Mouse (Mus musculus): ENCODE results near the gene 4930519P11Rik. TPM values are rescaled to one million over a fixed set of nuclear protein-coding genes. Genes with fewer than 3 reads are reported as not detected.

4930519P11Rik gene
- total RNA-seq (2014; fragmentation: Nextera tagmentation) (not detected in 2 replicates), total RNA-seq (2017) (not detected in 2 replicates)

- ATAC-seq (replicated peaks; ENCODE audit: low FRiP score, low TSS enrichment, poor library complexity, severe bottlenecking), result peak; percentile 69
Observed at GRCm38 (mm10) chr2:154613118-154614115, at the start of gene 4930519P11Rik, which contains the start of gene Zfp341. TSS of gene 4930519P11Rik (minus strand) at chr2:154613437. TSS of gene Zfp341 (plus strand) at chr2:154613297.

GRCm38 (mm10) chr2:154659531-154660074, 46.4 kb upstream of the 4930519P11Rik start:
- ATAC-seq (replicated peaks; ENCODE audit: low FRiP score, low TSS enrichment, poor library complexity, severe bottlenecking), result no peak

- no peak for ATAC-seq (replicated peaks; ENCODE audit: low FRiP score, low TSS enrichment, poor library complexity, severe bottlenecking)
Observed at GRCm38 (mm10) chr2:154659070-154659469, 45.8 kb upstream of the 4930519P11Rik start.

- ATAC-seq (replicated peaks; ENCODE audit: low FRiP score, low TSS enrichment, poor library complexity, severe bottlenecking), result peak; percentile 51
Observed at GRCm38 (mm10) chr2:154657486-154658237, 44.4 kb upstream of the 4930519P11Rik start.

- peak; percentile 96 for ATAC-seq (replicated peaks; ENCODE audit: low FRiP score, low TSS enrichment, poor library complexity, severe bottlenecking)
Observed at GRCm38 (mm10) chr2:154656710-154657485, 43.7 kb upstream of the 4930519P11Rik start.

- no peak for ATAC-seq (replicated peaks; ENCODE audit: low FRiP score, low TSS enrichment, poor library complexity, severe bottlenecking)
Observed at GRCm38 (mm10) chr2:154655878-154656414, 42.7 kb upstream of the 4930519P11Rik start.

- ATAC-seq (replicated peaks; ENCODE audit: low FRiP score, low TSS enrichment, poor library complexity, severe bottlenecking), result no peak
Observed at GRCm38 (mm10) chr2:154654976-154655375, 41.7 kb upstream of the 4930519P11Rik start.

GRCm38 (mm10) chr2:154651363-154651762, 38.1 kb upstream of the 4930519P11Rik start, which contains the start of gene Chmp4b:
TSS of gene Chmp4b (plus strand) at chr2:154651705.
- ATAC-seq (replicated peaks; ENCODE audit: low FRiP score, low TSS enrichment, poor library complexity, severe bottlenecking), result no peak

GRCm38 (mm10) chr2:154650404-154650803, 37.2 kb upstream of the 4930519P11Rik start:
- ATAC-seq (replicated peaks; ENCODE audit: low FRiP score, low TSS enrichment, poor library complexity, severe bottlenecking), result no peak

GRCm38 (mm10) chr2:154648086-154648485, 34.8 kb upstream of the 4930519P11Rik start:
- no peak for ATAC-seq (replicated peaks; ENCODE audit: low FRiP score, low TSS enrichment, poor library complexity, severe bottlenecking)

- ATAC-seq (replicated peaks; ENCODE audit: low FRiP score, low TSS enrichment, poor library complexity, severe bottlenecking), result peak; percentile 66
Observed at GRCm38 (mm10) chr2:154646634-154647033, 33.4 kb upstream of the 4930519P11Rik start.

- peak; percentile 35; the same call in 1 of the 2 replicates for ATAC-seq (replicated peaks; ENCODE audit: low FRiP score, low TSS enrichment, poor library complexity, severe bottlenecking)
Observed at GRCm38 (mm10) chr2:154642712-154643385, 29.6 kb upstream of the 4930519P11Rik start.

- no peak for ATAC-seq (replicated peaks; ENCODE audit: low FRiP score, low TSS enrichment, poor library complexity, severe bottlenecking)
Observed at GRCm38 (mm10) chr2:154642005-154642459, 28.8 kb upstream of the 4930519P11Rik start.

GRCm38 (mm10) chr2:154641176-154641575, 27.9 kb upstream of the 4930519P11Rik start:
- ATAC-seq (replicated peaks; ENCODE audit: low FRiP score, low TSS enrichment, poor library complexity, severe bottlenecking), result no peak

GRCm38 (mm10) chr2:154639115-154639514, 25.9 kb upstream of the 4930519P11Rik start:
- no peak for ATAC-seq (replicated peaks; ENCODE audit: low FRiP score, low TSS enrichment, poor library complexity, severe bottlenecking)

- ATAC-seq (replicated peaks; ENCODE audit: low FRiP score, low TSS enrichment, poor library complexity, severe bottlenecking), result no peak
Observed at GRCm38 (mm10) chr2:154638521-154638920, 25.3 kb upstream of the 4930519P11Rik start.

- no peak for ATAC-seq (replicated peaks; ENCODE audit: low FRiP score, low TSS enrichment, poor library complexity, severe bottlenecking)
Observed at GRCm38 (mm10) chr2:154635826-154636225, 22.6 kb upstream of the 4930519P11Rik start.

Data from megakaryocyte-erythroid progenitor cell, adult 5-6 weeks (primary cell).